Mouse (Mus musculus) testis, adult 2 months (tissue): ENCODE data around the gene Rdm1. TPM values are rescaled to one million over a fixed set of nuclear protein-coding genes. Genes with fewer than 3 reads are reported as not detected.
A peak's percentile ranks its signal among the peaks of the same experiment; 100 is the strongest.
"Not testable (repeated sequence)": the region's sequence is repeated elsewhere in the genome, so short reads cannot be mapped to it uniquely, and the experiment has no call there.

ENCODE experiments used
- H3K27ac ChIP-seq: fragments of 200-500 bp; 2 replicates; pipeline ENCODE4 v1.5.1; 2012; ENCODE audit warnings: low read depth, low read length; ENCODE audit not compliant: control insufficient read depth, insufficient read depth
- H3K27me3 ChIP-seq: fragments of 200-500 bp; 2 replicates; pipeline ENCODE4 v1.6.1; 2012; ENCODE audit warnings: mild to moderate bottlenecking, low read length, moderate library complexity; ENCODE audit not compliant: control insufficient read depth, insufficient read depth
- H3K36me3 ChIP-seq: fragments of 200-500 bp; 2 replicates; pipeline ENCODE4 v1.6.1; 2012; ENCODE audit warnings: mild to moderate bottlenecking, low read length; ENCODE audit not compliant: control insufficient read depth, insufficient read depth
- H3K4me1 ChIP-seq: fragments of 200-500 bp; 2 replicates; pipeline ENCODE4 v1.6.1; 2012; ENCODE audit warnings: low read length; ENCODE audit not compliant: control insufficient read depth, insufficient read depth
- H3K4me3 ChIP-seq: fragments of 200-500 bp; 2 replicates; pipeline ENCODE4 v1.5.1; 2012; ENCODE audit warnings: low read depth, mild to moderate bottlenecking, low read length, moderate library complexity, mixed read lengths; ENCODE audit not compliant: control insufficient read depth
- CTCF ChIP-seq: fragments of 200-500 bp; IDR thresholded peaks from 2 replicates; pipeline ENCODE4 v1.5.1; 2012; ENCODE audit warnings: low read depth, mild to moderate bottlenecking, inconsistent platforms, low read length, moderate library complexity; ENCODE audit not compliant: control insufficient read depth, insufficient read depth, insufficient replicate concordance
- POLR2A ChIP-seq: fragments of 200-500 bp; IDR thresholded peaks from 2 replicates; pipeline ENCODE4 v1.6.1; 2012; ENCODE audit warnings: low read depth, mild to moderate bottlenecking, inconsistent platforms, low read length, moderate library complexity; ENCODE audit not compliant: control insufficient read depth
- polyA plus RNA-seq: library from polyadenylated mRNA; depleted of rRNA; stranded (reverse); fragments of >200 nt; gene quantifications from 2 replicates; pipeline ENCODE4 v1.2.3, GENCODE M21; 2012

Gene Rdm1
- polyA plus RNA-seq, 1 experiment, result 7.8 TPM

DNA sequence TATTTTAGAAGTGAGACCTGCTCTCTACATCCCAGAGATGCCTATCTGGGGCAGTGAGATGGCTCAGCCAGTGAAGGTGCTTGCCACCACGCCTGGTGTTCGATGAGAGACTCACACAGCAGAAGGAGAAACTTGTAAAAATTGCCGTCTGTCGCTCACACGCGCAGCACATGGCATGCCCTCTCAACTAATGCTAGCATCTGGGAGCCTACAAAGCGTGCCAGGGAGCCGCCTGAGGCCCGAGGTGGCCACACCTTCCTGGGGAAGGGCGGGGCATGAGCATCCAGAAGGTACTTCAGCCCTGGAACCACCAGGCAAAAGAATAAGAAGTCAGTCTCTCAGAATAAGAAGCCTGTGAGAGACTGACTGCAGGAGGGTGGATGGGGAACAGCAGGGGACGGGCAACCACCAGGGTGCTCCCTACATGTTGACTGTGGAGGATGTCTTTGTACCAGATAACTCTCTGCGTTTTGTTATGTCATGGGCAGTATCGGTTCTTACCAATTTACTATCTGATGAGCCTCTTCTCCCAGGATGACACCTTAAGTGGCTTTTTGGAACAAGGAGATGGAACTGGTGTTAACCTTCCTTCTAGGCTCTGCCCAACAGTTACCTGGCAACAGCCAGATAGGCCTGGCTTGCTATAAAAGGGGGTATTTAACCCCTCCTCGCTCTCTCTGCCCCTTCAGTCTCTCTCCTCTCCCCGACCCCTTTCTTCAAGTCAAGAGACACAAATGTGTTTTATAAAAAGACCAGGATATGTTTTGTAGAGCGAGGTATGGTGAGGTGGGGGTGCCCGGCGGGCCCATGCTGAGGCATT lies 9.8 kb upstream of the Rdm1 start:
- peaks cover 14% of the 10 kb centered on the region for H3K4me1 ChIP-seq
- H3K36me3 ChIP-seq, result no peaks in the 10 kb centered on the region
- TF ChIP-seq CTCF (no peak), POLR2A (peak; percentile 28; the same call in 1 of the 2 replicates)
- H3K27me3 ChIP-seq, result no peaks in the 10 kb centered on the region
- no peak overlapping the region; the same call in none of the 2 replicates for H3K27ac ChIP-seq
- peak overlapping the region; percentile 11 for H3K4me3 ChIP-seq

DNA sequence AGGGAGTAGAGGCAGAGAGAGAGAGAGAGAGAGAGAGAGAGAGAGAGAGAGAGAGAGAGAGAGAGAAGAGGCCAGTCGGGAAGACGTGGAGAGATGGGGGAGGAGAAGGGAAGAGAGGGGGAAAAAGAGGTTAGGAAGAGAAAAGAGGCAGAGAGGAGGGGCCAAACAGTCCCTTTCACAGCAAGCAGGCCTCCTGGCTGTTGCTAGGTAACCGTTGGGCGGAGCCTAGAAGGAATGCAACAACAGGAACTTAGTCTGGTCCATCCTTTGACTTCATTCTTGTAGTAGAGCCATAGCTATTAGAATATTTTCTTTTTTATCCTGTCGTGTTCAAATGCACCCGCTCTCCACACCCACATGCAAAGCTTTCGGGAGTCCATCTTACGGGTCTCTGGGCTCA lies 9.1 kb upstream of the Rdm1 start:
- peaks cover 14% of the 10 kb centered on the region for H3K4me1 ChIP-seq
- H3K27ac ChIP-seq, result peak overlapping the region; percentile 55; the same call in 1 of the 2 replicates
- peak overlapping the region; percentile 38 for H3K4me3 ChIP-seq
- no peaks in the 10 kb centered on the region for H3K36me3 ChIP-seq
- H3K27me3 ChIP-seq, result no peaks in the 10 kb centered on the region
- no peak; the same call in 1 of the 2 replicates for TF ChIP-seq POLR2A
- no peak for TF ChIP-seq CTCF

DNA sequence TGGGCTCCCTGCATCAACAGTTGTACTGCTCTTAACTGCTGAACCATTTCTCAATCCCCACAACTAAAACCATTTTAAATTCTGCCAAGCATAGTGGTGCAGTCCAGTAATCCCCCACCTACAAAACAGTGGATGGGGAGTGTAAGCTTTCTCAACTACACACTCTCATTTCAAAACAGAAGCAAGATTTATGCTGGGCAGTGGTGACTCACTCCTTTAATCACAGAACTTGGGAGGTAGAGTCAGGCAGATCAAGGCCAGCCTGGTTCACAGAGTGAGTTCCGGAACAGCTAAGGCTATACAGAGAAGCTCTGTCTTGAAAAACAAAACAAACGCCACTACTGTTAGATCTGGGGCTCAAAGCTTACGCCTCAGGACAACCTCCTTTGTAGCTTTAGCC lies 8.4 kb upstream of the Rdm1 start:
- Histone ChIP-seq H3K4me1 (peaks cover 14% of the 10 kb centered on the region), H3K27ac (no peak overlapping the region), H3K4me3 (no peak overlapping the region), H3K36me3 (no peaks in the 10 kb centered on the region), H3K27me3 (no peaks in the 10 kb centered on the region)
- TF ChIP-seq CTCF (no peak), POLR2A (no peak)

DNA sequence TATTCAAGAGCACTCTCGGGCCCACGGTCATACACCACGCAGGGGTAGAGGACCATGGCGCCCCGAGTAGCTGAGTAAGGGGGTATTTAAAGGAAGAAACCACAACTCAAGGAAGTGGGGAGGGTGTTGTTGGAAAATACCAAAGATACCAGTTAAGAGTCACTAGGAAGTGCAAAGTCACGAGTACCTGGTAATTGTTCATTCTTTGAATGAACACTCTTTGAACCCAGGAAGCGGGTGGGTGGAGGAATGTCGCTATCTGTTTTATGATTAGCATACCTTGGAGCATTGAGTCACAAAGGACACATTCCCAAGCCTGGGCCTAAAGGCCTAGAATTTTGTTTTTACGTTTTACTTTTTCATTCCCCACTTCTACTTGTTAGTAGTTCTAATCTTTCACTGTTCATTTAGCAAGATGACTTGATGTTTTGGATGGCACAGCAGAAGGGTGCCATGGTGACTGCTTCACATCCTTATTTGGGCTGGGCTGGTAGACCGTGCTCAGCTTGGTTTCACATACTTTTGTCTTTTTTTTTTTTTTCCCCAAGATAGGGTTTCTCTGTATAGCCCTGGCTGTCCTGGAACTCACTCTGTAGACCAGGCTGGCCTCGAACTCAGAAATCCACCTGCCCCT lies 6.9 kb upstream of the Rdm1 start:
- H3K27ac ChIP-seq, H3K27me3 ChIP-seq, H3K36me3 ChIP-seq, H3K4me3 ChIP-seq: not testable (repeated sequence)
- peaks cover 14% of the 10 kb centered on the region for H3K4me1 ChIP-seq

DNA sequence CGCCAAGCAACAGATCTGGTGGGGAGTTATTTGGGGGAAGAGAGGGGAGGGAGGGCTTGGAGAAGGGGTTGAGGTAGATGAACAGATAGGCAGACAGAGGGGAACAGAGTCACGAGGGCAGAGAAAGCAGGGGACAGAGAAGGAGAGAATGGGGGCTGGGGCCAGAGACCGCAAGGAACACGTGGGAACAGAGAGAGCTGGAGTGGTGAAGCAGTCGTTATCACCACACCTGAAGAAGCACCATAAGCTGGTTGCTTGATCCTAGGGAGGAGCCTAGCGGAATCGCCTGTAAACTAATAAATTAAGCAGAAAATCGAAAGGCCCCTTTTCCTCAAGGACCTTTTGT lies 373 bp upstream of the Rdm1 start:
- peak overlapping the region; percentile 96 for H3K27ac ChIP-seq
- TF ChIP-seq CTCF, result no peak
- no peak for TF ChIP-seq POLR2A
- H3K4me3 ChIP-seq, result peak overlapping the region; percentile 81
- H3K4me1 ChIP-seq, result peaks cover 12% of the 10 kb centered on the region
- H3K27me3 ChIP-seq, result no peaks in the 10 kb centered on the region
- no peaks in the 10 kb centered on the region for H3K36me3 ChIP-seq

DNA sequence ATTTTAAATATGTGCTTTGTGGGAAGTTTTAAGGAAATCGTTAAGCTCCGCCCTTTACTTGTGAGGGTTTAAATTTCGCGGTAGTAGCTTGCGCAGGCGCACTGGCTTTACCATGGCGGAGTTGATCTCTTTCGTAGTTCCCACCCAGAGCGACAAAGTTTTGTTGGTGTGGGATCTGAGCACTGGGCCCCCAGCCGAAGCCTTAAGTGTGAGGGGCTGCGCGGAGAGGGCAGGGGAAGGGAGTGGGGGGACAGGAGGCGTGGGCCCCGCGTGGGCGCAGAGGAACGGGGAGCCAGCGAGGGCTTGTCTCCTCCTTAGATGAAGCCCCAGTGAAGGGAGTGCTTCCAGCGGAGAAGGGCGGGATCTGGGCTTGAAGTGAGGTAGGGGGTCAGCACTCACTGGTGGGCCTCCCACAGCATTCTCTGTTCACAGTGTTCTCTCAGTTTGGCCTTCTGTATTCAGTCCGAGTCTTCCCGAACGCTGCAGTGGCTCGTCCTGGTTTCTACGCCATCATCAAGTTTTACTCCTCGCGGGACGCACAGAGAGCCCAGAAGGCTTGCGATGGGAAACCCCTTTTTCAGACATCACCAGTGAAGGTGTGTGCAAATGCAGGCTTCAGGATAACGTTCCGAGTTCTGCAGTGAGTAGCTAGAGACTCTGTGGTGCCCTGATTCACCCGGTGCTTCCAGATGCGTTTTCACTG lies 1.0 kb downstream of the Rdm1 start:
- Histone ChIP-seq H3K36me3 (no peaks in the 10 kb centered on the region), H3K27ac (peak overlapping the region; percentile 87), H3K27me3 (no peaks in the 10 kb centered on the region), H3K4me1 (peaks cover 12% of the 10 kb centered on the region), H3K4me3 (peak overlapping the region; percentile 89)
- TF ChIP-seq POLR2A (no peak; the same call in 1 of the 2 replicates), CTCF (no peak)

- not testable (repeated sequence) for H3K27ac ChIP-seq, H3K36me3 ChIP-seq, H3K27me3 ChIP-seq, H3K4me3 ChIP-seq
- H3K4me1 ChIP-seq, result peaks cover 12% of the 10 kb centered on the region
Measured at GRCm38 (mm10) chr11:101628733-101629417, 1.9 kb downstream of the Rdm1 start.
